Mouse (Mus musculus): Measurements from ENCODE around the gene Tnfrsf19. TPM values are rescaled to one million over a fixed set of nuclear protein-coding genes. Genes with fewer than 3 reads are reported as not detected.

The Tnfrsf19 gene
- 2.5 TPM for total RNA-seq (2023)

DNA sequence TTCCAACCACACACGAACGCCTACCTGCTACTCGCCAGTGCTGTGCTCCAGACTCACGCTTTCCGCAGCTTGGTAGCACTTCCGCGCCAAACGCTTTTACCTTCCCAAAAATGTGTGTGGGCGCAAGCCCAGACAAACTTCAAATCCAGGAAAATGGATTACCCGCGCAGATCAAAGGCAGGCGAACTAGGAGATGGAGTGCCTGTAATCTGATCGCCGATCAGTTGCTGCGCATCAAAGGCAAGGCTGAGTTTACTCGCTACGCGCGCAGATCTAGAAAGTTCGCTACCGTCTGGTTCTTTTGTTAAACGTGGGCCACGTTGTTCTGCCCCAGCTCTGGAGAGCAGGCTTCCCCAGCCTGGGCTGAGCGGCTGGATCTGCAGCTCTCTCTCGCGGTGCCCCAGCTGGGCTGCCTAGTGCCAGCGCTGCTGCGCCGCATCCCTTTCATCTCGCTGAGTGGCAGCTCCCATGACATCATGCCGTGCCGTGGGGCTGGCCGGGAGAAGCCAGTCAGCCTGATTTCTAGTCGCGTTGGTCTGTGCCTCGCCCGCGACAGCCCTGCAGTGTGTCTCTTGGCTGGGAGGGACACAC lies at the start of gene Tnfrsf19:
TSS of gene Tnfrsf19 (minus strand) at position 400 of the 591 bp plus-strand sequence.

Other genes starting within 250 kb of the Tnfrsf19 start
- 34.3 TPM for gene Sacs, start 92.0 kb upstream of the Tnfrsf19 start, total RNA-seq (2023)
- gene Sgcg, start 212.0 kb upstream of the Tnfrsf19 start, total RNA-seq (2023) = not detected